Mouse (Mus musculus) stomach, embryonic 16.5 days (tissue): Measurements from ENCODE around the gene Mars. TPM values are rescaled to one million over a fixed set of nuclear protein-coding genes. Genes with fewer than 3 reads are reported as not detected.

Experiments
- ATAC-seq: fragments of 200-750 bp; cut with Nextera tagmentation; 2 replicates; pipeline ENCODE4 v1.8.0; 2017; ENCODE audit warnings: moderate number of reproducible peaks, moderate TSS enrichment; ENCODE audit not compliant: insufficient read depth, low FRiP score
- H3K27ac ChIP-seq: fragments of 300-500 bp; sonication (generic); 2 replicates; pipeline ENCODE4 v1.5.1; 2014; ENCODE audit warnings: low read length
- H3K27me3 ChIP-seq: fragments of 300-500 bp; sonication (generic); 2 replicates; pipeline ENCODE4 v1.6.1; 2014; ENCODE audit warnings: low read length, control low read depth, mixed read lengths; ENCODE audit not compliant: control insufficient read depth, insufficient read depth
- H3K36me3 ChIP-seq: fragments of 300-500 bp; sonication (generic); 2 replicates; pipeline ENCODE4 v1.6.1; 2014; ENCODE audit warnings: low read length; ENCODE audit not compliant: control insufficient read depth, insufficient read depth
- H3K4me1 ChIP-seq: fragments of 300-500 bp; sonication (generic); 2 replicates; pipeline ENCODE4 v1.6.1; 2014; ENCODE audit warnings: low read length, control low read depth, mixed read lengths; ENCODE audit not compliant: control insufficient read depth, insufficient read depth
- H3K4me2 ChIP-seq: fragments of 300-500 bp; sonication (generic); 2 replicates; pipeline ENCODE4 v1.6.1; 2014; ENCODE audit warnings: low read depth, low read length, mixed read lengths
- H3K4me3 ChIP-seq: fragments of 300-500 bp; sonication (generic); replicated peaks from 2 replicates; pipeline ENCODE4 v1.5.1; 2014; ENCODE audit warnings: mild to moderate bottlenecking, low read length
- H3K9ac ChIP-seq: fragments of 300-500 bp; sonication (generic); 2 replicates; pipeline ENCODE4 v1.6.1; 2014; ENCODE audit warnings: low read length
- H3K9me3 ChIP-seq: fragments of 300-500 bp; sonication (generic); replicated peaks from 2 replicates; pipeline ENCODE4 v1.6.1; 2016; ENCODE audit warnings: low read length, control low read depth; ENCODE audit not compliant: control insufficient read depth
- WGBS: fragments of 180-500 bp; shearing (Covaris S2); extraction: QIAGEN DNeasy Blood & Tissue Kit; methylation state at CpG from one replicate; pipeline ENCODE4 v1.1.7; 2014; 5-methylcytosine and 5-hydroxymethylcytosine counted together
- polyA plus RNA-seq: library from polyadenylated mRNA; unstranded; fragments of >200 nt; fragmentation: Nextera tagmentation; extraction: Ambion mirVana; gene quantifications from 2 replicates; pipeline ENCODE4 v1.2.1, GENCODE M21; 2015

Gene Mars
- polyA plus RNA-seq, 1 experiment from 2014 or later: 104 TPM

GRCm38 (mm10) chr10:127274261-127275022, 37.1 kb downstream of the Mars start:
- 69% methylated on average over 11 of the region's 11 CpGs for WGBS
- no peak overlapping the region for H3K9ac ChIP-seq
- no peaks in the 10 kb centered on the region for H3K9me3 ChIP-seq
- H3K27me3 ChIP-seq: no peaks in the 10 kb centered on the region
- peaks cover 9% of the 10 kb centered on the region for H3K4me1 ChIP-seq
- peaks cover 23% of the 10 kb centered on the region for H3K36me3 ChIP-seq
- peak; percentile 74; the same call in 1 of the 2 replicates for ATAC-seq
- H3K4me3 ChIP-seq: no peak overlapping the region
- H3K27ac ChIP-seq: no peak overlapping the region
- no peak overlapping the region for H3K4me2 ChIP-seq

DNA sequence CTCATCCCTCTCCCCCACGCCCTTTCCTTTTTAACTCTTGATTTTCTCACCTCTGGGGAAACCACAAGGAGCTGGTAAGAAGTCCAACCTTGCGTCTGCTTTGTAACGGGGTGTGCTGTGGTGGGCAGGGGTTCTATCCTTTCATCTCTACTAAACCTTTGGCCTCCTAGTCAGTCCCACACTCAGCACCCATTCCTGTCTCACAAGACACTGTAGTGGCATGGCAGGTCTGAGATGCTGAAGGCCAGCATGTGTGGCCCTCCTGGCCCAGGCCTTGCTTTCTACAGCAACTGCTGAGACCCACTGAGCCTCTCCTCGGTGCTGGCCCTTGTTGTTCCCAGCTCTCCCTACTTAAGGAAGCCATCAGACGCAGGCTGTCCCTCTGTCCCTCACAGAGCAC, 39.2 kb downstream of the Mars start:
- 90% methylated on average over 5 of the region's 5 CpGs for WGBS
- Histone ChIP-seq H3K27ac (no peak overlapping the region), H3K4me3 (no peak overlapping the region), H3K4me2 (no peak overlapping the region), H3K36me3 (peaks cover 16% of the 10 kb centered on the region), H3K4me1 (peaks cover 14% of the 10 kb centered on the region), H3K9me3 (no peaks in the 10 kb centered on the region), H3K27me3 (no peaks in the 10 kb centered on the region), H3K9ac (no peak overlapping the region)
- ATAC-seq: no peak

DNA sequence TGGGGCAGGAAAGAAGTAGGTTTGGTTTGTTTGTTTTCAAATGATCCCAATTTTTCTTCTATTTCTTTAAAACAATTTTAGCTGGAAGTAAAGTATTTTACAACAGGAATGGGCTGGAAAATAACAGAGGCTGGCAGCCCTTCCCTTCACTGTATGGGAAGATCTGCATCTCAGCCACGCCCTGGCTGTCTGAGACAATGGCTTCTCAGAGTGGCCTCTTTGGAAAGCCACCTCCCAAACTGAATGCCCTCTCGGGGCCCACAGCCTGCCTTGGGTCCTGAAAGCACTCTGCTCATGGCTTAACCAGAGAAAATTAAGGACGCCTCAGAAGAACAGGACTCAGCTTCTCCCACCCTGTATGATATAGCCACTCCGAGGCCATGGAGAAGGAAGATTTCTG, 41.7 kb downstream of the Mars start:
- Histone ChIP-seq H3K9ac (no peak overlapping the region), H3K4me2 (no peak overlapping the region), H3K36me3 (no peaks in the 10 kb centered on the region), H3K27ac (no peak overlapping the region), H3K9me3 (no peaks in the 10 kb centered on the region), H3K4me1 (peaks cover 20% of the 10 kb centered on the region), H3K27me3 (no peaks in the 10 kb centered on the region), H3K4me3 (no peak overlapping the region)
- 74% methylated on average over 4 of the region's 4 CpGs for WGBS
- ATAC-seq: no peak

- Histone ChIP-seq H3K4me1 (peaks cover 14% of the 10 kb centered on the region), H3K27ac (no peak overlapping the region), H3K9ac (no peak overlapping the region), H3K9me3 (no peaks in the 10 kb centered on the region), H3K36me3 (no peaks in the 10 kb centered on the region), H3K4me3 (no peak overlapping the region), H3K27me3 (peaks cover 3% of the 10 kb centered on the region; the same call in 1 of the 2 replicates), H3K4me2 (no peak overlapping the region)
- WGBS: 81% methylated on average over 12 of the region's 12 CpGs
- no peak for ATAC-seq
These were observed 42.5 kb downstream of the Mars start for GRCm38 (mm10) chr10:127269036-127269435.

DNA sequence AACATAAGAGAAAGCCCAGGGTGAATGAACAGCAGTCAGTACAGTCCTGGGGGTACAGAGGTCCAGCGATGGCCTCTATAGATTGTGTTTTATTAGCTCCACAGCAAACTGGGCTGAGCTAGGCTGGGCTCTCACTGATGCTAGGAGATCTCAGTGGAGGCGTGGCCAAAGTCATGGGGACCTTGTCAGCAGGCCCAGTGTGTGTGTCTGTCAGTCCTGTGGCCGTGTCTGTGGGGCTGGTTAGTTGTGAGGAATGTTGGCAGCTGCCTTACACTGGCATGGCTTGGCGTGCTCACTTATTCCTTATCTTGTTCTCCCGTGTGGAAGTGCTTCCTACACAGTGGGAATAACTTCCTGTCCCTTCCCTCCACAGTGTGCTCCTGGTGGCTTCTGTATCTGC, 43.2 kb downstream of the Mars start:
- Histone ChIP-seq H3K4me3 (no peak overlapping the region), H3K4me1 (peaks cover 11% of the 10 kb centered on the region), H3K27me3 (peaks cover 3% of the 10 kb centered on the region; the same call in 1 of the 2 replicates), H3K9me3 (no peaks in the 10 kb centered on the region), H3K9ac (no peak overlapping the region), H3K4me2 (no peak overlapping the region), H3K27ac (no peak overlapping the region), H3K36me3 (no peaks in the 10 kb centered on the region)
- WGBS: 82% methylated on average over 5 of the region's 5 CpGs
- ATAC-seq: no peak

DNA sequence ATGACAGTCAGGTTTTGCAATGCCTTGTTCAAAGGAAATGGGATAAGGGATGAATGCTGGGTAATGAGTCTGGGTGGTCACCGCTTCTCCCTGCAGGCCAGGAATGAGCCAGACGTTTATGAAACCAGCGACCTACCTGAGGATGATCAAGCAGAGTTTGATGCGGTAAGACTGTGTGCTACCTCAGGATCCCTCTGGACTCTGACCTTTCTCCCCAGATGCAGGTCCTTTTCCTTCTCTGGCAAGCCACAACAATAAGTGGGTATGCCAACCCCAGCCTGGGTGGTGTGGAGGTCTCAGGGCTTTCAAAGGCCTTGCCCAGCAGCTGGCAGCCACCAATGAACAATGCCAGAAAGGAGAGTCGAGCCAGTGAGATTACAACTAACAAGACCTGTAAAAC, 44.3 kb downstream of the Mars start:
- Histone ChIP-seq H3K27ac (no peak overlapping the region), H3K36me3 (no peaks in the 10 kb centered on the region), H3K9me3 (no peaks in the 10 kb centered on the region), H3K4me3 (peak overlapping the region; percentile 91), H3K4me2 (peak overlapping the region; percentile 95), H3K9ac (peak overlapping the region; percentile 100), H3K27me3 (peaks cover 11% of the 10 kb centered on the region), H3K4me1 (peaks cover 11% of the 10 kb centered on the region)
- no peak for ATAC-seq
- 67% methylated on average over 5 of the region's 5 CpGs for WGBS

DNA sequence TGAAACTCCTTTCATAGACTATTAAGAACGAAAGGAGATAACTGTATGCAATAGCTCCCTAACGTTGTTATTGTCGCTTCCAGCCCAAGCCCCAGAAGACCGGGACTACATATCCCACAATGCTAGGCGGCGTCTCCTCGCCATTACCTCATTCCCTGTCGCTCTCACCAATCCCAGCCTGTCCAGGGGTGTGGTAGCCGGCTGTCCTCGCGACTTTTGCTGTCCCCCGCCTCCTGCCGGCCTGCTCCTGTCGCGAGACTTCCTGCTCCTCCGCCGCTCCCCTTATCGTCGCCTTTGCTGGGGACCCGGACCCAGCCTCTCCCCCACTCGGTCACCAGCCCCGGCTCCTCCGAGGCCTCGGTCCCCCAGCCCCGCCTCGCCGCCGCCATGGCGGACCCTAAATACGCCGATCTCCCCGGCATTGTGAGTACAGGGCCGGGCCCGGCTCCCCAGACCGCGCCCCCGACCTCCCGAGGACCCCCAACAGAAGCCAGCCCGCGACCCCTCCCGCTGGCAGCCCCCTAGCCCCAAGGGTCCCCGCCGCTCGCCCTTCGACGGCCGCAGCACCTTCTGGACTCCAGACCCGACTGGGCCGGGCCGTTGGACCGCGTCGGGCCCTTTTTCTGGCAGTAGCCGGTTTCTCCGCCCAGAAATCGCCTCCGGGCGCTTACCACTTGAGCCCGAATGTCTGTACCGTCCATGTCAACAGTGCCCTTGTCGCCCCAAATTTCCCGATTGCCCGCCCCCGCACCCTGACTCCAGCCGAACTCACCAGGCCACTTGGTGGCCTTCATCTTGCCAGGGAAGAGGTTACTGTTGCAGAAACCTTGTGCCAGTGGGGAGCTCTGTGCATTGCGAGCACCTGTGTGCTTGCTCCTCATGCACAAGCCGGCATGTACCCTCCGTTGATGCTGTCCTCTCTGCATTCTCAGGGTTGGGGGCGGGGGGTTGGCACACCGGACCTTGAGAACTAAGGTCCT, 45.2 kb downstream of the Mars start, which contains the start of gene Dctn2:
Gene Dctn2 (plus strand): TSS at position 257 of the 980 bp plus-strand sequence.
- Histone ChIP-seq H3K27me3 (peaks cover 14% of the 10 kb centered on the region), H3K9me3 (no peaks in the 10 kb centered on the region), H3K4me1 (peaks cover 11% of the 10 kb centered on the region), H3K9ac (peak within 1 kb of the TSS; percentile 100), H3K27ac (peak within 1 kb of the TSS; percentile 82), H3K4me3 (peak within 1 kb of the TSS; percentile 91), H3K36me3 (no peaks in the 10 kb centered on the region), H3K4me2 (peak within 1 kb of the TSS; percentile 95)
- peak; percentile 99 for ATAC-seq
- under 1% methylated on average over 70 of the region's 70 CpGs for WGBS

DNA sequence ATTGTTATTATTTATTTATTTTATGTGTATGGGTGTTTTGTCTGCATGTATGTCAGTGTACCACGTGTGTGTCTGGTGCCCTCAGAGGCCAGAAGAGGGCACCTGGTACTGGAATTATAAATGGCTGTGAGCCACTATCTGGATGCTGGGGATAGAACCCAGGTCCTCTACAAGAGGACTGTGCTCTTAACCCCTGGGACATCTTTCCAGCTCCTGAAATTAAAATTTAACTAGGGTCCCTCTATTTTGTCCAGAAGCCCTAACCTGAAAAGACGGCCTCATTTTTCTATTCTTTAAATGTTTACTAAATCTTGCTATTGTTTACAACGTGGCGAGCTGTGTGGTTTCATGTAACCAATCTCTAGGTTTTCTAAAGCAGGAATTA, 45.9 kb downstream of the Mars start:
- WGBS: 28% methylated on average over 4 of the region's 4 CpGs
- Histone ChIP-seq H3K4me3 (peak overlapping the region; percentile 91), H3K9ac (no peak overlapping the region), H3K4me1 (peaks cover 11% of the 10 kb centered on the region), H3K36me3 (no peaks in the 10 kb centered on the region), H3K27me3 (peaks cover 14% of the 10 kb centered on the region), H3K27ac (no peak overlapping the region), H3K9me3 (no peaks in the 10 kb centered on the region), H3K4me2 (peak overlapping the region; percentile 28)
- ATAC-seq: no peak

- no peaks in the 10 kb centered on the region for H3K36me3 ChIP-seq
- H3K27ac ChIP-seq: no peak overlapping the region
- no peaks in the 10 kb centered on the region for H3K9me3 ChIP-seq
- H3K4me3 ChIP-seq: no peak overlapping the region
- no peak overlapping the region for H3K4me2 ChIP-seq
- ATAC-seq: no peak
- WGBS: 65% methylated on average over 4 of the region's 4 CpGs
- peaks cover 14% of the 10 kb centered on the region for H3K27me3 ChIP-seq
- peaks cover 11% of the 10 kb centered on the region for H3K4me1 ChIP-seq
- no peak overlapping the region for H3K9ac ChIP-seq
These were observed 46.6 kb downstream of the Mars start for GRCm38 (mm10) chr10:127264971-127265370.
